Mouse (Mus musculus) G1E (cell line): ENCODE measurements around the gene Rac1.

Experiments
- CTCF ChIP-seq: IDR thresholded peaks from 2 replicates; pipeline ENCODE4 v1.5.1; 2012; ENCODE audit warnings: low read depth, low read length, inconsistent platforms, mixed read lengths
- GATA1 ChIP-seq: IDR thresholded peaks from 2 replicates; pipeline ENCODE4 v1.6.1; 2012; ENCODE audit warnings: borderline replicate concordance, low read length, inconsistent platforms, mixed read lengths
- GATA2 ChIP-seq: IDR thresholded peaks from 2 replicates; pipeline ENCODE4 v1.6.1; 2012; ENCODE audit warnings: low read depth, low read length, inconsistent platforms, borderline replicate concordance
- POLR2AphosphoS5 ChIP-seq: IDR thresholded peaks from 2 replicates; pipeline ENCODE4 v1.6.1; 2012; ENCODE audit warnings: low read depth, low read length, inconsistent platforms; ENCODE audit not compliant: insufficient replicate concordance
- TAL1 ChIP-seq: conservative IDR thresholded peaks from 2 replicates; pipeline ENCODE4 v1.6.1; 2012; ENCODE audit warnings: low read depth, low read length, inconsistent platforms, mixed read lengths

DNA sequence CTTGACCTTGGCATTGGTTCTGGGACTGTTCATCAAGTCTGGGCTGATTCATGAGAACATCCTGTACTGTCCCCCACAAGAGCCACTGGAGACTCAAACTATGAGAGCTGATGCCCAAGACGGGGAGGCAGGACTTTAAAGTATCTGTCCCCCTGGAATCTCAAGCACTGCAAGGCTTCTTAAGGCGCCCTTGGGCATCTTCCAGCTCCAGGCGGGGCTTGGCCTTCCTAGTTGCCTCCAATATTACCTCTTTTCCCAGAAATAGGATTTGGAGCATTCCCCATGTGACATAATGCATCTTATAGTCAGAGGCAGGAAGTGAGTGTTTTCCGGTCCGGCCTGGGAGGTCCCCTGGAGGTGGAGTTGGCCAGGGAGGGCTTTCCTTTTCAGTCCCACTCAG lies 44.4 kb upstream of the Rac1 start:
- TF ChIP-seq GATA2 (no peak), CTCF (no peak), TAL1 (no peak), GATA1 (no peak), POLR2AphosphoS5 (no peak)
